Mouse (Mus musculus): ENCODE data around the gene Kel.

Kel gene

DNA sequence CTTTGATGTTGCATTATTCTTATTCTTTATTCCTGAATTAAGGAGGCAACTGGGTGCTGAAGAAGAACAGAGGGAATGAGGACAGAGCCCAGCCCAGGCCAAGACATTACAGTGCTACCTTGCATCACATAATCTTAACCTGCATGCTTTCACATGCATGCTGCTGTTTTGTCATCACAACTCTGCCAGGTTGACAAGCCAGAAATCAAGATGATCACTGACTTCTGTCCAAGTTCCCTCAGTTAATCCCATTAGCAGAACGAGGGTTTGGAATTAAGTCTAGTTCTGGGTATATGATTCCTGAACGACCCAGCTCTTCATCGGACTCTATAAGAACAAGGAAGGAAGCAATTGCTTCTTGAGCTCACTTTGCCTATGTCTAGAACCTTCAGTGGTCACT lies 57.9 kb downstream of the Kel start:
- DNase-seq (ENCODE audit: low spot score) = no peak

DNA sequence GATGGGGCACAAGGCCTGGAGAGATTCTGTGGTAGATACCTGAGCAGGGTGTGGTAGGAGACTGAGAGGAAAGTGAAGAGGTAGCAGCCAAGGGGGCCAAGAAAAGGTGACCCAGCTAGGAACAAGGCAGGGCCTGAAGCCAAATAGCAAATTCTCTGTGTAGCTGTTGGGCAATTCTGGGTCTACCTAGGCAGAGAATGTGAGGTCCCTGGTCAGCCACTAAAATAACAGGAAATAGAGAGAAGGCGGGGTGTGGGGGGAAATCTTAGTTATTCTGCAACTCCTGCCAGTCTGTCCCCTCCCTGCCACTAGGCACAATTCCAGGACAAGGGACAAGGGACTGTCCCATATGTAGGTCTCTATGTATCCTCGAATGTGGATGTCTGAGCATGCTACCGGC lies 60.9 kb downstream of the Kel start:
- no peak for DNase-seq (ENCODE audit: low spot score)

DNA sequence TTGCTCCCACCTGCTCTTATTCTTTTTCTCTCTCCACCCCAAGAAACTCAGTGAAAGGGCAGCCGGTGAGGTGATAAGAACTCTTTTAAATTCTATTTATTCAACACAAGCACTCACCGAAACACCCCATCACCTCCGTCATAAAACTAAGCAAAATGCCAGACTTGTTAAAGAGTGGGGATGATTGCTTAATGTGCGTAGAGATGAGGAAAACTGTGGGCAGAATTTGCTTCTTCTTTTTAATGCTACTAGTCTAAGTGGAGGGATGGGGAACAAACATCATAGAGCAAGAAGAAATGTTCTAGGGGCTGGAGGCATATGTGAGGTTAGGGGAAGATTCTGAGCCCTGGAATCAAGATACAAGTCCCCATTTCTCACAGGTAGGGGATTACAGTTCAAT lies 61.4 kb downstream of the Kel start:
- no peak for DNase-seq (ENCODE audit: low spot score)

DNA sequence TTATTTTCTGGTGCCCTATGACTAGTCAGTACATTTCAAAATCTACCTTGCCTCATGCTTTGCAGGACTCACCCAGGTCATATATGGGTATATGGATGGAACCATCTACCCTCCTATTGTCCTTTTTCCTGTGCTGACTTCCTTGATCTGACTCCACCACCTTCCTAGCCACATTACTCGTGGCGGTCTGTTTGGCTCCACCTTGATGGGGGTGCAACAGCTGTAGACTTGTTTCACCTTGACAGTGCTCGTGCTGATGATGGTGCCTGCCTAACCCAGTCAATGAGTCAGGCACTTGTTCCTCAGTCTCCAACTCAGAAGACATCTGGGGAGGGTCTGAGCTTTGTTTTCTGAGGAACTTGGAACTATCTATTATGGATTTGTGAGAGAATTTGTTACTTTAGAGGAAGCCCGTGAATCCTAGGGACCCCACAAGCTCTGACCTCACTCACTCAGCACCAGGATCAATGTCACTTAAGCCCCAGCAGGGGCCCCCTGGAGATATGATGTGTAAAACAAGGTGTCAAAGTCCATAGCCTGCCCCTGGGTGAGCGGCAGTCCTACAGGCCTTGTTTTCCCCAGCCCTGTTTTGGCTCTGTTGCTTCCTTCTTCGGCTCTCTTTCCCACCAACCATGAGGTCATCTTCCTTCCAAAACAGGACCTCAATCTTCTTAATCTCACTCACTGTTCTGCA lies 62.8 kb downstream of the Kel start:
- no peak for DNase-seq (ENCODE audit: low spot score)

DNA sequence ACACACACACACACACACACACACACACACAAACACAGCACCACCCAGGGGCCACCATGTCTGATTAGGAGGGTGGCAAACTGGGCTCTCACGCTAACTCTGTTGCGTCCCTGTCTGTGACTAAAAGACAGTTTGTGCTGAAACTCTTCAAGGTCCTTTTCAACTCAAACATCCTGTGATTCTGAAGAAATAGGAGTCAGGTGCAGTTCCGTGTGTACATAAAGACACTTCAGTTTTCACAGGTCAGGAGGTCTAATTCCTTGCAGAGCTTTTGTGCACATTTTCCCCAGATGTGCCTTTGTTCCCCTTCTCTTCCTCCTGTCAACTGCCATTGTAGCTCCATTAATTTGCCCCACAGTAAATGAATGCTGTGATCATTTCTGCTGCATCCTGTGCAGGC lies 63.7 kb downstream of the Kel start:
- DNase-seq (ENCODE audit: low spot score) = no peak

DNA sequence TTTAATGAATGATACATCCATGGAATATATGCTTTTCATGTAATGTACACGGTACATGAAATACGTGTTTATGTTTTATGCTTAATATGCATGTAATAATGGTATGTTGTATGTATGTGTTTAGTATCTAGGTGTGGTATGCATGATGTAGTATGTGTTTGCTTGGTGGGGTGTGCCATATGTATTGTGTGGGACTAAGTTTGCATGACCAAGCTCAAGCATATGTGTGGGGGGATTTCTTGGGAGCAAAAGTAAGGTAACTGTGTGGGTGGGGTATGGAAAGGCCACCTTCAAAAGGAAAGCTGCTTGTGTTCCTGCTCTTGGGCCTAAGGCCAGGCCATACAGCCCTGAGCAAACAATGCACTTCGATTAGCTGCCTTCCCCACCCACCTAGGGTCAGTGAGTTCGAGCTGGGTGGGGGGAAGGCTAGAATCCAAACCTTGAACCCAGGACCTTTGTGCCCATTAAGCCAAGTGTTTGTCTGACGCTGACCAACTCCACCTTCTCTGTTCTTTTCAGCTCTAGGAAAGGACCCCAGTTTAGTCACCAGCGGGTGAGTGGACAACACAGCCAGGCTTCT lies 66.1 kb downstream of the Kel start:
- no peak for DNase-seq (ENCODE audit: low spot score)

DNA sequence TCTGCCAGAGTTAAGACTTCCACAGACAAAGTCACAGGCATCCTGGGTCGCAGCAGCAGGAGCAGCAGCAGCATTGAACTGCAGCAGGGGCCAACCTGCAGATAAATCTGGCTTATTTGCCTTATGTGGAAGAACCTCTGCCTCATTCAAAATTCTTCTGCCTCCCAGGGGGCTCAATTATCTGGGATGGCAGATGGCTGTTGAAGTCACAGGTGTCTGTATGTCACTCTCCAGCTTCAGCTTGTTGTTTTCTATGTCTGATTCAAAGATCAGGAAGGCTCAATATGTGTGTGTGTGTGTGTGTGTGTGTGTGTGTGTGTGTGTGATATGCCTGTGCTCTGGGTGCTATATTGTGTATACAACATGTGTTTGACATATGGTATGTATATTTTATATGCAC lies 66.7 kb downstream of the Kel start:
- no peak for DNase-seq (ENCODE audit: low spot score)
